Mouse (Mus musculus): Measurements from ENCODE around the gene Mr1.

Mr1 gene

GRCm38 (mm10) chr1:155097354-155097753 is 49.3 kb downstream of the Mr1 start:
- DNase-seq (ENCODE audit: extremely low read depth, insufficient read length, low spot score) = peak; percentile 34

- no peak for DNase-seq (ENCODE audit: extremely low read depth, insufficient read length, low spot score)
Measured at GRCm38 (mm10) chr1:155096620-155097261, 49.9 kb downstream of the Mr1 start.

- no peak for DNase-seq (ENCODE audit: extremely low read depth, insufficient read length, low spot score)
Measured at GRCm38 (mm10) chr1:155093971-155094707, 52.5 kb downstream of the Mr1 start.

- peak; percentile 78 for DNase-seq (ENCODE audit: extremely low read depth, insufficient read length, low spot score)
Measured at GRCm38 (mm10) chr1:155093145-155093791, 53.3 kb downstream of the Mr1 start.

- DNase-seq (ENCODE audit: extremely low read depth, insufficient read length, low spot score) = peak; percentile 70
Measured at GRCm38 (mm10) chr1:155091842-155092800, 54.5 kb downstream of the Mr1 start.

GRCm38 (mm10) chr1:155091374-155091841 is 55.2 kb downstream of the Mr1 start:
- peak; percentile 36 for DNase-seq (ENCODE audit: extremely low read depth, insufficient read length, low spot score)

- DNase-seq (ENCODE audit: extremely low read depth, insufficient read length, low spot score) = no peak
Measured at GRCm38 (mm10) chr1:155090736-155091135, 55.9 kb downstream of the Mr1 start.

- DNase-seq (ENCODE audit: extremely low read depth, insufficient read length, low spot score) = no peak
Measured at GRCm38 (mm10) chr1:155090327-155090726, 56.3 kb downstream of the Mr1 start.

GRCm38 (mm10) chr1:155088847-155089603 is 57.6 kb downstream of the Mr1 start:
- DNase-seq (ENCODE audit: extremely low read depth, insufficient read length, low spot score) = no peak

GRCm38 (mm10) chr1:155088046-155088445 is 58.6 kb downstream of the Mr1 start:
- DNase-seq (ENCODE audit: extremely low read depth, insufficient read length, low spot score) = no peak

- no peak for DNase-seq (ENCODE audit: extremely low read depth, insufficient read length, low spot score)
Measured at GRCm38 (mm10) chr1:155086893-155087292, 59.7 kb downstream of the Mr1 start.

GRCm38 (mm10) chr1:155086416-155086815 is 60.2 kb downstream of the Mr1 start:
- DNase-seq (ENCODE audit: extremely low read depth, insufficient read length, low spot score) = no peak

- DNase-seq (ENCODE audit: extremely low read depth, insufficient read length, low spot score) = no peak
Measured at GRCm38 (mm10) chr1:155084839-155085238, 61.8 kb downstream of the Mr1 start.

GRCm38 (mm10) chr1:155083271-155084265 is 63.0 kb downstream of the Mr1 start:
- peak; percentile 89 for DNase-seq (ENCODE audit: extremely low read depth, insufficient read length, low spot score)

- DNase-seq (ENCODE audit: extremely low read depth, insufficient read length, low spot score) = no peak
Measured at GRCm38 (mm10) chr1:155082965-155083268, 63.7 kb downstream of the Mr1 start.

GRCm38 (mm10) chr1:155082158-155082964 is 64.3 kb downstream of the Mr1 start:
- no peak for DNase-seq (ENCODE audit: extremely low read depth, insufficient read length, low spot score)

GRCm38 (mm10) chr1:155077675-155078074 is 68.9 kb downstream of the Mr1 start:
- no peak for DNase-seq (ENCODE audit: extremely low read depth, insufficient read length, low spot score)
